Mouse (Mus musculus) kidney, adult 8-10 months (tissue): ENCODE results near the gene BC048562.
A peak's percentile ranks its signal among the peaks of the same experiment; 100 is the strongest.

ENCODE experiments used
- DNase-seq, 2 experiments: peaks; one replicate each; pipeline ENCODE4 v3.0.0; 2022

Gene BC048562

DNA sequence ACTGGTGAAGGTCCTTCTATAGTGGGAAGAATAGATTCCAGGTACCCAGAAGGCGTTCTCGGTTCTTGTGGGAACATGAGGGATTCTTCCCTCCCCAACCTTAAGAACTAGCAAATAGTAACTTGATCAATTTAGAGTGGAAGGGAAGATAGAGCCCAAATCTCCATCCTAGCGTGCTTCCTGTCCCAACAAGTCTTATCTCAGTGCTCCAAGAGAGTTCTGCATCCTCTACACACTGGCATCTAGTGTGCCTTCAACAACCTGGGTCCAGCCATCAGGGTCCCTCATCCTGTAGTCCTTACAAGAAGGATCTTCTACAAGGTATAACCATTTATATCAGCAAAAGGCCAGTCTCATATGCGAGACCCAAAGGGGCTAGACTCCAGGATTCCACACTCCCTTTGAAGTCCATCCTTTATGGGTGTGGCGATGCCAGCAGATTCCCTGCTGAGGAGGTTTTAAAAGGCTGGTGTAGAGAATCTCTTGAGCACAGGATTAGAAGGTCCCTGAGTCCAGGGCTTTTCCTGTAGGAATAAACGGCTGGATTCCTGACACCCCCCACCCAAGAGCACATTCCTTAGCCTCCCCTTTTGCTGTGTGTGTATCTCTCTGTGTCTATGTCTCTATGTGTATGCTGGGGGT, 15.4 kb downstream of the BC048562 start:
- DNase-seq: no peak

- DNase-seq: peak; percentile 72 to 83
Observed at GRCm38 (mm10) chr9:108452291-108452906, 16.1 kb downstream of the BC048562 start.

GRCm38 (mm10) chr9:108452911-108453310, 16.6 kb downstream of the BC048562 start:
- no peak for DNase-seq

DNA sequence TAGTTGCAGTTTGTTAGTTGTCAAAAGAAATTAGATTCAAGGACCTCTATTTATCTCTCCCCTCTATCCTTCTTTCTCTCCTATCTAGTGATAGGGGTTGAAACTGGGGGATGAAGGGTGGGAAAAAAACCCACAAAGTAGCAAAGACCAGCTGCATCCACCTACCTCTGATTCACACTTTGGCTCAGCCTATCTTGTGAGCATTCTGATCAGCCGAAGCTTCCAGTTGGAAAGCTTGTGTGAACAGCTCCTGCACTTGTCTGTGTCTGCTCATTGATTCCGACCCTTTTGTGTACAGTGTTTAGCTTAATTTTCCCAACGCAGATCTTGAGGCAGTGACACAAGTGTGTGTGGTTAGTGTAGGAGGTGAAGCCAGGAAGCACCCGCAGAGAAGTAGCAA, 17.2 kb downstream of the BC048562 start:
- no peak for DNase-seq

- DNase-seq: no peak
Observed at GRCm38 (mm10) chr9:108454429-108454828, 18.1 kb downstream of the BC048562 start.

DNA sequence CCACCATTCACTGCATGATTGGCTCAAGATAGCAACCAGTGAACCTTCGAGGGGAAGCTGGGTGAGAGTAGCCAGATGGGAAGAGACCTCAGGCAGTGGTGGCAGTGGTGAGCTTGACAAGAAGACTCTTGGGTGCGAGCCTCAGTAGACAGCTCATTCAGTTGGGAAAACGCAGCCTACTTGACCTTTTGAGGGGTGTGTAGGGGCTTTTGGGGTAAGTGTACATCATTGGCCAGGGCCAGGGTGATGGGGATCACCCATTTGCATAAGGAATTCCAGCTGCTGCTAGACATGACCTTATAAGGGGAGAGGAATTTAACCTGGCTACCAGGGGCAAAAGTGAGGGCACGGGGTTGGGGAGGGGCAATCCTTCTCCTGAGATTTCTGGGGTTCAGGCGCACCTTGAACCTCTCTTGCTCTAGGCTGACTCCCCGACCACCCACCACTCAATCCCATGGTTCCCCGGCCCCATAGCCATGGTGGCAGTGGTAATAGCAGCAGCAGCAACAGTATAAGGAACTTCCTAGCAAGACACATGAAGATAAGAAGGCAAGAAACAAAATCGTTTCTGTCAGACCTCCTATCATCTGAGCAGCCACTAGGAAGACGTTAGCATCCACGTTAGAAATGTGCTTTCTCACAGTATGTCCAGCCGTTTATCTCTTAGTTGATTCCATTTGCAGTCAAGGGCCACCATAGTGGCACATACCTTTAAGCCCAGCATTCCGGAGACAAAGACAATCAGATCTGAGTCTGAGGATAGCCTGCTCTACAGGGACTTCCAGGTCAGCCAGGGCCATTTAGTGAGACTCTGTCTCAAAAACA, 19.7 kb downstream of the BC048562 start:
- DNase-seq: no peak

DNA sequence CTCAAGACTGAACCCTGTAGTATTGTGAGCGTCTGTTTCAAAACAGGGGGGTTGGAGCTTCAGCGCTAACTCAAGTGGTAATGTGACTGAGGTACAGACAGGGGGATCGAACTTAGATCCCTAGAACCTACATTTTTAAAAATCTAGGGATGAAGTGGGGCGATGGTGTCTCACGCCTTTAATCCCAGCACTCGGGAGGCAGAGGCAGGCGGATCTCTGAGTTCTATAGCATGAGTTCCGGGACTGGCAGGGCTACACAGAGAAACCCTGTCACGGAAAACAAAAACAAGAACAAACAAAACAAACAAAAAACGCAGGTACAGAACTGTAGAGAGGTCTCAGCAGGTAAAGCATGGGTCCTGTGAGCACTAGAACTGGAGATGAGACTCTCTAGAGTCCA, 20.7 kb downstream of the BC048562 start:
- DNase-seq: no peak

DNA sequence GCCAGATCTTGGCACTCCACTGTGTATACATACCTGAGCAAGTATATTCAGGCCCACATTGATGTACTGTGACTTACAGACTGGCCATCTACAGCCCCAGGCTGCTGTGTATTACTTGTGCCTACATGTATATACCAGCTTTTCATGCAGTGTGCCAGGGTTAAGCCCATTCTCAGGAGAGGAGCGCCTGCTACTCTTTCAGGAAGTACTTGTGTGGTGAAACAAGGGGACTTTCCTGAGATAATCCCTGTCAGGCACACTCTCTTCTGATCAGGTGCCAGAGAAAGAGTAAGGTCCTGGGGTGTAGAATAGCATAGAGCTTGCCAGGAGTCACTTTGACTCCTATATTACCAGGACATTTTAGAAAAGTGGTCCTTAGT, 23.6 kb downstream of the BC048562 start:
- DNase-seq: no peak

DNA sequence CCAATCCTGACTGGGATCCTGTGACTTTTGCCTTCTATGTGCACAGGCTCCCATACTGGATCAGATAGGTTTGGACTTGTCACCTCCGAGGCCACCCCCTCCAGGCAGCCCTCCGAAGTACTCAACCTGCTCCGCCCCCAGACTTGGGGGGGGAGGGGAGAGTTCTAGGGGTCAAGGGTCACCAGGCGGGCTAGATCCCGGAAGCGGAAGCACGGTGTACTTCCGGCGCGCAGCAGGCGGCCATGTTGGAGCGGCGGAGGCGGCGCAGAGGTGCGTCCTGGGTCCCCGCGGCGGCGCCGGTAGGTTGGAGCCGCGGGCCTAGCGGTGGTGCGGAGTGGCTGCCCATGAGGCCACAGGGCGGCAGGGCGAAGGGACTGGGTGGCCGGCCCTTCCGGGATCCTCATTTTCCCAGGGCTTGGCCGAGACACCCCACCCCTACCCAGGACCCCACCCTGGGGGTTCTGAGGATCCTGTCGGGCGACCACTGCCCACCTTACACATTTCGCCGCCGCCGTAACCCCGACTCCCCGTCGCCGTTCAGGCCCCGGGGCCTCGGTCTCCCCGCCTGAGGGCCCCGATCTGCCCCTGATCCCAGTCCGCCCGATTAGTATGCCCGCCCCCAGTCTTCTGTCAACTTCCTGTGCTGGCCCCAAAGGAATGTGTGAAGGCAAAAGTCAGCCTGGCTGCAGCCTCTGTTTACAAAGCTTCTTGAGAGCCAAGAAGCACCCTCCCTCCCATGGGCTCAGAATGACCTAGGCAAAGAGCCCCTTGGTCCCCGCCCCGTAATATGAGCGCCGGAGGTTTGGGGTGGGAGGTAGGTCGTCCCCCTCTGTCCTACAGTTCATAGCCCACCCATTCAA, 24.3 kb downstream of the BC048562 start, which contains the start of gene Ccdc71:
TSS of gene Ccdc71 (plus strand) at position 209 of the 860 bp plus-strand sequence.
- DNase-seq: peak; percentile 83 to 86

GRCm38 (mm10) chr9:108461181-108461631, 24.9 kb downstream of the BC048562 start, which contains the start of gene Klhdc8b:
Gene Klhdc8b (minus strand): TSS chr9:108461581.
- DNase-seq: peak in 1 of 2 experiments; percentile 37

- DNase-seq: no peak
Observed at GRCm38 (mm10) chr9:108461675-108462074, 25.4 kb downstream of the BC048562 start.

- DNase-seq: no peak
Observed at GRCm38 (mm10) chr9:108462192-108462591, 25.9 kb downstream of the BC048562 start.

GRCm38 (mm10) chr9:108463713-108464112, 27.4 kb downstream of the BC048562 start:
- no peak for DNase-seq

- DNase-seq: no peak
Observed at GRCm38 (mm10) chr9:108466219-108466618, 29.9 kb downstream of the BC048562 start.

DNA sequence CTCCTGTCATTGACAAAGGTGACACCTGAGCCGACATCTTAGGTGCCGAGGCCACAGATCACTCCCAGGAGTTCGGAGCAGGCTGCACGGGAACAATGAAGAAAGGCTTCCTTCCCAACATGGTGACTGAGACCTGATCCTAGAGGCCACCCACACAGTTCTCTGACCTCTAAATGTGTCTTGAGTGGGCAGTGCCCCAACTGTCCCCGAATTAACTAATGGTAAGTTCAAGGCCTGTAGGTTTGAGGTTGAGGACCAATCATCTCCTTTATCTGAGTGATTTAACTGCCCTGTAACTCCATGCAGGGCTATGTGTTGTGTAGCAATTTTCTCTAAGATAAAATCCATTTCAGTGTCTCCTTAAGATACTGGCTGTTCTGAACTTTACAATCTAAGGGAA, 33.1 kb downstream of the BC048562 start:
- no peak for DNase-seq

DNA sequence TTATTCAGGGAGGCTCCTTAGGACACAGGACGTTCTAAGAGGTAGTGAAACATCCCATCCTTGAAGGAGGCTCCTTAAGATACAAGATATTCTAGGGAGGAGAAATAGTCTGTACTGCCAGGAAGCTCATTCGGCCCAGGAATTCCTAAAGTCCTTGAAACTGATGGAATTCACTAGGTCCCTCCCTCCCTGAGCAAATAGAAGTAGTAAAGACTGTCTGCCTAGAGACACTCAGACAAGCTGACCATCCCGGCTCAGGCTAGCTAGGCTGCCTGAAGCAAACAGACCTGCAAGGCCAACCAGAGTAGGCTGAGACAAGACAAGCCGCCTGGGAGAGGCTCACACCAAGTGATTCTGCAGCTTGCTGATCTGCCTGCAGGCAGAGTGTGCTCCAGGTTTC, 33.6 kb downstream of the BC048562 start:
- no peak for DNase-seq

DNA sequence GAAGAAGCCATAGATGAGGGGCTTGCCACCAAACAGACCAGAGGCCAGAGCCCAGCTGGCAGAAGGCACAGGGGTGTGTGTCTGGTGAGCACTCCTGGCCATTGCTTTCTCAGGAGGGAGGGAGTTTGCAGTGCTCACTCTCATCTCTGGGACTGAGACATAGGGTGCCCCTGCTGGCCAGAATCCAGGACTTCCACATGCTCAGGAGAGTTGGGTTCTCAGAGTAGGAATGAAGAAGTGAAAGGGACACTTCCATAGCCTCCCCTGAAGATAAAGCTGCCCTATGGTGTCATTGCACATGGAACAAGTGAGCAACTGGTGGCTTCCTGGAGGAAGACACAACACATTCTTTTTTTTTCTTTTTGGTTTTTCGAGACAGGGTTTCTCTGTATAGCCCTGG, 38.2 kb downstream of the BC048562 start:
- no peak for DNase-seq

- peak; percentile 76 to 79 for DNase-seq
Observed at GRCm38 (mm10) chr9:108478638-108479156, 42.4 kb downstream of the BC048562 start.

DNA sequence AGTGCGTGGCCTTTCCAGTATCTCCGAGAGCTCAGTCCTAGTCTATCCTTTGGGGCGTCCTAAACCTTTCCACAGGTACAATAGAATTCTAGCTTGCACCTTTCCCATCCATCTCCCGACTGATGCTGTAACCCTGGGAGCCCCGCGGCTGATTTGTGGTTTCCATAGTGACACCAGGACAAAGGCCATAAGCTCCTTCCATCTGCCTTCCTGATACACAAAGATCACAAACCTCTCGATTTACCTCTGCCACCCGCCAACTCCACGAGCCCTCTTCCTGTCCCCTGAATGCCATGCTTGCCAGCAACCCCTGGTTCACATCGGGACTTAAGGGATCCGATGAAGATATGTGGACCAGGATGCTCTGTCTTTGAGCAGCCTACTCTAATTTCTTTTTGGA, 43.0 kb downstream of the BC048562 start:
- DNase-seq: peak in 1 of 2 experiments; percentile 22

- DNase-seq: peak; percentile 19 to 69
Observed at GRCm38 (mm10) chr9:108479721-108480351, 43.6 kb downstream of the BC048562 start, which contains the start of gene Lamb2. Gene Lamb2 (plus strand): TSS chr9:108479736.

- DNase-seq: no peak
Observed at GRCm38 (mm10) chr9:108480813-108481519, 44.7 kb downstream of the BC048562 start.
